Mouse (Mus musculus) brain, embryonic 14.5 days (tissue): ENCODE results near the gene Lamtor5.

ENCODE experiments used
- CTCF ChIP-seq: fragments of 200-500 bp; IDR thresholded peaks from 2 replicates; pipeline ENCODE4 v1.5.1; 2012; ENCODE audit warnings: inconsistent platforms, mild to moderate bottlenecking, moderate library complexity, borderline replicate concordance; ENCODE audit not compliant: insufficient read depth, insufficient read length; ENCODE audit errors: extremely low read depth
- POLR2A ChIP-seq: fragments of 200-500 bp; IDR thresholded peaks from 2 replicates; pipeline ENCODE4 v1.6.1; 2012; ENCODE audit warnings: mild to moderate bottlenecking, inconsistent platforms, borderline replicate concordance; ENCODE audit not compliant: poor library complexity, insufficient read depth, insufficient read length, severe bottlenecking; ENCODE audit errors: extremely low read depth

DNA sequence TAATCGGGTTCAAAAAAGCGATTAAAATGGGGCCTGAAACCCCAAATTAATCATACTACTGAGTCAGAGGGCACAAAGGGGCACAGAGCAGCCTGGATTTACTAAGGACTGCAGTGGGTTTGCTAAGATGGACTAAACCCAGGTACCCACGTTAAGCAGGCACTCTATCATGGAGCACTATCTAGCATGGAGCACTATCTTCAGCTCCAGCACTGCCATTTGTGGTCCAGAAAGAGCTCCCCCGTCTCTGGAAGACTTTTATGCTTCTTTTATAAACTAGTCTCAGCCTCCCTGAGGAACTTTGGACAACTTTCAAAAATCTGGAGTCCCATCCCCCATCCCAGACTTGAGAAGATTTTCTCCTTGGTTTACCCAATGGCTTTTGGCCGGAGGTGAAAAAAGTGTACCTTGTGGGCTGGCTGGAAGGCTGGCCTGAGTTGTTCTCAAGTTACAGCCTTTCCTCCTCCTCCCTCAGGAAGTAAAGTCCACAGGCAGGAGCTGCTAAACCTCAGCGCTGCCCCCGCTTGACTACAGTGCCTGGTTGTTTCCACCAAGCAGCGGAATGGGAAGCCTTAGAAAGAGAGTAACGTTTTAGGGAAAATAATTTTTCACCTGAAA lies 12.2 kb downstream of the Lamtor5 start, which contains the start of gene Slc16a4:
- TF ChIP-seq CTCF (no peak), POLR2A (no peak)
